Mouse (Mus musculus) C2C12 (cell line): ENCODE measurements around the gene Ly6f. TPM values are rescaled to one million over a fixed set of nuclear protein-coding genes. Genes with fewer than 3 reads are reported as not detected.

Experiments used
- H3K27me3 ChIP-seq: one replicate; pipeline ENCODE4 v1.6.1; 2011; ENCODE audit not compliant: control insufficient read depth, insufficient read depth, insufficient read length
- H3K36me3 ChIP-seq: one replicate; pipeline ENCODE4 v1.6.1; 2011; ENCODE audit not compliant: control insufficient read depth, insufficient read depth
- H3K4me3 ChIP-seq: one replicate; pipeline ENCODE4 v1.5.1; 2011; ENCODE audit warnings: mild to moderate bottlenecking, control low read depth; ENCODE audit not compliant: poor library complexity, insufficient read depth, severe bottlenecking
- H3K79me2 ChIP-seq: one replicate; pipeline ENCODE4 v1.6.1; 2011; ENCODE audit not compliant: control insufficient read depth, insufficient read depth
- H3K79me3 ChIP-seq: one replicate; pipeline ENCODE4 v1.6.1; 2011; ENCODE audit warnings: low read depth, control low read depth
- H3ac ChIP-seq: one replicate; pipeline ENCODE3; 2011; ENCODE audit warnings: low read depth; ENCODE audit not compliant: control insufficient read depth, insufficient read length
- CEBPB ChIP-seq: IDR thresholded peaks from one replicate; pipeline ENCODE4 v1.6.1; 2011; ENCODE audit warnings: low read depth, mild to moderate bottlenecking, control low read depth, moderate library complexity
- CTCF ChIP-seq: IDR thresholded peaks from one replicate; pipeline ENCODE4 v1.5.1; 2011; ENCODE audit not compliant: control insufficient read depth, insufficient read depth, insufficient read length
- FOSL1 ChIP-seq: IDR thresholded peaks from one replicate; pipeline ENCODE4 v1.8.0; 2011; ENCODE audit warnings: mild to moderate bottlenecking, low read length; ENCODE audit not compliant: poor library complexity, insufficient read depth, severe bottlenecking
- MAX ChIP-seq: IDR thresholded peaks from one replicate; pipeline ENCODE4 v1.6.1; 2011; ENCODE audit warnings: mild to moderate bottlenecking, control low read depth
- MYOD1 ChIP-seq: IDR thresholded peaks from one replicate; pipeline ENCODE4 v1.6.1; 2011; ENCODE audit warnings: low read depth; ENCODE audit not compliant: control insufficient read depth, insufficient read length
- MYOG ChIP-seq: IDR thresholded peaks from one replicate; pipeline ENCODE4 v1.6.1; 2011; ENCODE audit not compliant: control insufficient read depth, insufficient read length; ENCODE audit errors: extremely low read depth
- USF1 ChIP-seq: IDR thresholded peaks from one replicate; pipeline ENCODE4 v1.6.1; 2011; ENCODE audit warnings: low read depth, mild to moderate bottlenecking, control low read depth, moderate library complexity
- long read RNA-seq, 2 experiments: library from polyadenylated mRNA; unstranded; transcript quantifications; one replicate each; pipeline ENCODE4 v2.0.0; 2019 to 2020
- polyA plus RNA-seq: library from polyadenylated mRNA; unstranded; fragments of >200 nt; fragmentation: generic; extraction: Trizol; gene quantifications from one replicate; pipeline ENCODE4 v1.2.1, GENCODE M21; 2012; ENCODE audit warnings: missing spikeins

The Ly6f gene
- 0.14 TPM for polyA plus RNA-seq
- long read RNA-seq, experiment 1: 0 reads
- long read RNA-seq, experiment 2: 0 reads

DNA sequence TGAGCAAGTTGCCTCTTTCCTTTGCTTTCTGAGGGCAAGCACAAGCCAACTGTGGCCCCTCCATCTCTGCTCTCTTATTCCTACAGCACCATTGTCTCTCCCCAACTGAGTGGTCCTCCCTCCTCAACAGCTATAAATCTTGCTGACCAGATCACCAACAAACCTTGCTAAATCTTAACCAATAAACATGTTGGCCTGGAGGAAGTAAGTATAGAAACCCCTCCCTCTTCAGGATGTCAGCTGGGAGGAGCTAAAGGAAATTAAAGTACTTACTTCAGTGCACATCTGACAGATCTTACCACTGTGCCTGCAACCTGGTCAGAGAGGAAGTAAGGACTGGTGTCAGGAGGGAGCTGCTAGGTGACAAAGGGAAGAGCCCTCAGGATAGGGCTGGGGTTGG, at the start of gene Ly6f:
Gene Ly6f (plus strand): TSS at position 301 of the 400 bp plus-strand sequence.
- TF ChIP-seq MYOD1 (no peak), USF1 (no peak), MAX (no peak), CTCF (no peak), FOSL1 (no peak), MYOG (no peak), CEBPB (no peak)
- H3K79me2 ChIP-seq: no peaks in the 10 kb centered on the region
- no peaks in the 10 kb centered on the region for H3K79me3 ChIP-seq
- no peaks in the 10 kb centered on the region for H3K27me3 ChIP-seq
- H3ac ChIP-seq: no peak within 1 kb of the TSS
- H3K4me3 ChIP-seq: no peak within 1 kb of the TSS
- H3K36me3 ChIP-seq: no peaks in the 10 kb centered on the region

DNA sequence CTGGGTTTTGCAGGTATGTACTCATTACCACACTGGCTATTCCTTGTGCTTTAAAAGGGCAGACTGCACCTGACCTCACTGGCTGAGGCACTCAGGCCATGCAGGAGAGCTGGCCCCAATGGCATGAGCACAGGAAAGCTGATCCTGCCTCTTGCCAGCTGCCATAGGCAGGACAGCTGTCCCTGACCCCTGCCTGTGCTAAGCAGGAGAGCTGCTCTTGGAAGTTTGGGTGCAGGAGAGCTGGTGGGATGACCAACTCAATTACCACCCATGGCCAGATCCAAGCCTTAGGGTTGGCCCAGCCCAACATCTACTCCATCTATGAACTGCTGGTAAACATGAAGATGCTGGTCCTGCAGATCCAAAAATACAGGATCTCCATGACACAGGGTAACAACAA, 46.3 kb upstream of the Ly6f start:
- Histone ChIP-seq H3ac (no peak overlapping the region), H3K79me2 (no peaks in the 10 kb centered on the region), H3K36me3 (no peaks in the 10 kb centered on the region), H3K27me3 (no peaks in the 10 kb centered on the region), H3K4me3 (no peak overlapping the region), H3K79me3 (no peaks in the 10 kb centered on the region)
- TF ChIP-seq CEBPB (no peak), CTCF (no peak), USF1 (no peak), MYOG (no peak), FOSL1 (no peak), MYOD1 (no peak), MAX (no peak)

GRCm38 (mm10) chr15:75237736-75238288, 30.4 kb upstream of the Ly6f start:
- H3ac ChIP-seq: no peak overlapping the region

DNA sequence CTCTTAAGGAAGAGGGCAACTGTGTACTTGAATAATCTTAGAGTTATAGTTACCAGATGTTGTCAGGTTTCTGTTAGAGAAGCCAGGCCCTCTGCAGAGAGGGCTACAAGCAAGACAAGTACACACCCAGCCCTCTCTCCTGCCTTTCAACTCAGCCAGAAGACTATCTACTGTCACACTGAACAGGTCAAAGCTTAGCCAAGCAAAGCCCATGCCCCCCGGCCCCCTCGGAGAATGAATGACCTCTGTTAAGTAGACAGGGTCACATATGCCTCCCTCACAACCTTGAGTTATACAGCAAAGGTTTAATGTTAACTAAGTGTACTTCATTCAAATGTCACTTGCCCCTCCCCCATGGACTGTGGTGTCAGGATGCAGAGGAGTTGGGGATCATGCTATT, 27.7 kb upstream of the Ly6f start:
- Histone ChIP-seq H3ac (no peak overlapping the region), H3K27me3 (peaks cover 3% of the 10 kb centered on the region), H3K79me2 (no peaks in the 10 kb centered on the region), H3K36me3 (no peaks in the 10 kb centered on the region), H3K79me3 (no peaks in the 10 kb centered on the region), H3K4me3 (no peak overlapping the region)
- TF ChIP-seq MAX (no peak), CTCF (no peak), MYOD1 (no peak)

More at GRCm38 (mm10) chr15:75237736-75238288, 30.4 kb upstream of the Ly6f start:
- Histone ChIP-seq H3K79me2 (no peaks in the 10 kb centered on the region), H3K79me3 (no peaks in the 10 kb centered on the region), H3K36me3 (no peaks in the 10 kb centered on the region), H3K4me3 (no peak overlapping the region), H3K27me3 (peaks cover 3% of the 10 kb centered on the region)
- TF ChIP-seq CEBPB (no peak), MAX (no peak)

DNA sequence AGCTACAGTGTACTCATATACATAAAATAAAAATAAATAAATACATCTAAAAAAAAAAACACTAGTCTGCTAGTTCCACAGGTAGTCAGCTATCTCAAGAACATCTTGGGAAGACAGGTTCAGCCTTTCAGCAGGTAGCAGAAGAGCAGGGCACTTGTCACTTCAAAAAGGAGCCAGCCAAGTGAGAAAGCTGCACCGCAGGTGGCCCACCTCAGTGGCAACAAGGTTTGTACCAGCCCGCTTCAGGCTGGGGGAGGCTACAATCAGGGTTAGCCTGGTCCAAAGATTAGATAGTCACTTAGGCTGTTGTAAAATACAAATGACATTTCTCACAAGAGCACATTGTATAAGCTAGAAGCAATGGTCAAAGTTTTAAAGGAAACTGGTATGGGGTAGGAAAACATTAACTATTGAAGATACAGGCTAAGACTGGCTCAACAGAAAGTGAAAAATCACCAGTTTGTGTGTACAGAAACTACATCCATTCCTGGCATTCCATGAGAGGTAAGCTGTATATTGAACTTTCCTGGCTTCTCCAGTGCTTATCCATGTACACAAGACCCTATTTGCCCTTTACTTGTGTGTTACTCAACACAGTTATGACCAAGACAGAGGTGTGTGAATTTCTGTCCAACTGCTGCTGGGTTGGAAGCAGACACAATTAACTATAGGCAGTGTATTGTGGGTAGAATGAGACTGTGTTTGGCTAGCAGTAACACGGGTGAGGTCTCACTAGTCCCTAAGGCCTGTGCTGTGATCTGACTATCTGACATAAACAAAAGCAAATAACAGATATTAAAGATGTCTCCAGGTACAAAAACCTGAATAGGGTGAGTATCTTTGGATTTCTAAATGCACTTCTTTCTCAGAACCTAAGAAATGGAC, 25.2 kb upstream of the Ly6f start:
- TF ChIP-seq MAX (no peak), CTCF (no peak), CEBPB (no peak), USF1 (no peak), FOSL1 (no peak), MYOG (no peak), MYOD1 (no peak)
- Histone ChIP-seq H3ac (no peak overlapping the region), H3K79me2 (no peaks in the 10 kb centered on the region), H3K4me3 (no peak overlapping the region), H3K79me3 (no peaks in the 10 kb centered on the region), H3K27me3 (no peaks in the 10 kb centered on the region), H3K36me3 (no peaks in the 10 kb centered on the region)

DNA sequence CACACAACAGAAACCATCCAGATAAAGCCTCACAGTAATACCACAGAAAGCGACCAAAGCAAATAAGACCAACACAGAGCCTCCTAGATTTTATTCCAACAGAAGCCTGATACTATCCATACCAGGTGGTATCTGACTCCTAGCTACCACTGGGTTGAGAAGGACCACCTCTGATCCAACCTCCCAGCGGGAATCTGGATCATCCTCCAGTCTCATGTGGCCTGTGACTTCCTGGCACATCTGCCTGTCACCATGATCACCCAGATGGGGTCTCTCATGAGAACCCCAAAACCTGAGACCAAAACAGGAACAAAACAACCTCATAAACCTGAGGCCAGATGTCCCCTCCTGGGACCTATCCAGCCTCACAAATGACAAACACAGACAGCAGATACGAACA, 13.6 kb upstream of the Ly6f start:
- Histone ChIP-seq H3K79me2 (no peaks in the 10 kb centered on the region), H3K4me3 (no peak overlapping the region), H3K27me3 (peaks cover 3% of the 10 kb centered on the region), H3K36me3 (no peaks in the 10 kb centered on the region), H3ac (no peak overlapping the region), H3K79me3 (no peaks in the 10 kb centered on the region)
- TF ChIP-seq MYOD1 (no peak), USF1 (no peak), CTCF (no peak), FOSL1 (no peak), MAX (no peak), CEBPB (no peak), MYOG (no peak)
